Mouse (Mus musculus) myocyte (in vitro differentiated cells): ENCODE results near the gene AC124108.1.

Experiments
- E2F4 ChIP-seq: IDR thresholded peaks from one replicate; pipeline ENCODE4 v1.6.1; 2011; ENCODE audit warnings: mild to moderate bottlenecking, control low read depth, moderate library complexity; ENCODE audit not compliant: insufficient read depth
- POLR2A ChIP-seq: IDR thresholded peaks from one replicate; pipeline ENCODE4 v1.6.1; 2011; ENCODE audit warnings: low read depth, mild to moderate bottlenecking, control low read depth, moderate library complexity; ENCODE audit not compliant: insufficient read length
- SRF ChIP-seq: IDR thresholded peaks from one replicate; pipeline ENCODE4 v1.6.1; 2011; ENCODE audit warnings: low read depth; ENCODE audit not compliant: control insufficient read depth, insufficient read length
- TCF12 ChIP-seq: IDR thresholded peaks from one replicate; pipeline ENCODE4 v1.6.1; 2011; ENCODE audit warnings: mild to moderate bottlenecking, control low read depth; ENCODE audit not compliant: poor library complexity, insufficient read depth, severe bottlenecking
- TCF3 ChIP-seq: IDR thresholded peaks from one replicate; pipeline ENCODE4 v1.6.1; 2011; ENCODE audit warnings: low read depth, control low read depth; ENCODE audit not compliant: insufficient read length

- TF ChIP-seq POLR2A (no peak), SRF (no peak), TCF3 (no peak), E2F4 (no peak), TCF12 (no peak)
Measured at GRCm38 (mm10) chr1:132171619-132172018, 19.6 kb upstream of the AC124108.1 start.
